Mouse (Mus musculus) liver, embryonic 16.5 days (tissue): ENCODE measurements around the gene Eral1. TPM values are rescaled to one million over a fixed set of nuclear protein-coding genes. Genes with fewer than 3 reads are reported as not detected.
A peak's percentile ranks its signal among the peaks of the same experiment; 100 is the strongest.

ENCODE experiments used
- ATAC-seq: fragments of 200-750 bp; cut with Nextera tagmentation; 2 replicates; pipeline ENCODE4 v1.8.0; 2017; ENCODE audit warnings: low read depth, mild to moderate bottlenecking, moderate number of reproducible peaks, moderate library complexity
- H3K27ac ChIP-seq: fragments of 300-500 bp; sonication (generic); 2 replicates; pipeline ENCODE4 v1.5.1; 2014; ENCODE audit warnings: mild to moderate bottlenecking, low read length
- H3K27me3 ChIP-seq: fragments of 300-500 bp; sonication (generic); 2 replicates; pipeline ENCODE4 v1.6.1; 2014; ENCODE audit warnings: low read depth, low read length, mixed read lengths; ENCODE audit not compliant: control insufficient read depth, insufficient read depth
- H3K36me3 ChIP-seq: fragments of 300-500 bp; sonication (generic); 2 replicates; pipeline ENCODE4 v1.6.1; 2014; ENCODE audit warnings: mild to moderate bottlenecking; ENCODE audit not compliant: control insufficient read depth, insufficient read depth
- H3K4me1 ChIP-seq: fragments of 300-500 bp; sonication (generic); 2 replicates; pipeline ENCODE4 v1.6.1; 2014; ENCODE audit warnings: low read depth, low read length, mixed read lengths; ENCODE audit not compliant: control insufficient read depth
- H3K4me2 ChIP-seq: fragments of 300-500 bp; sonication (generic); 2 replicates; pipeline ENCODE4 v1.6.1; 2014; ENCODE audit warnings: low read depth, low read length, mixed read lengths
- H3K4me3 ChIP-seq: fragments of 300-500 bp; sonication (generic); 2 replicates; pipeline ENCODE4 v1.5.1; 2014; ENCODE audit warnings: low read depth, mild to moderate bottlenecking, low read length
- H3K9ac ChIP-seq: fragments of 300-500 bp; sonication (generic); 2 replicates; pipeline ENCODE4 v1.6.1; 2014; ENCODE audit warnings: low read depth, low read length
- H3K9me3 ChIP-seq: fragments of 300-500 bp; sonication (generic); replicated peaks from 2 replicates; pipeline ENCODE4 v1.6.1; 2016; ENCODE audit warnings: low read length; ENCODE audit not compliant: control insufficient read depth
- WGBS: fragments of 180-500 bp; shearing (Covaris S2); extraction: QIAGEN DNeasy Blood & Tissue Kit; methylation state at CpG from one replicate; pipeline ENCODE4 v1.1.7; 2014; ENCODE audit not compliant: insufficient replicate concordance; 5-methylcytosine and 5-hydroxymethylcytosine counted together
- polyA plus RNA-seq: library from polyadenylated mRNA; unstranded; fragments of >200 nt; fragmentation: Nextera tagmentation; extraction: Ambion mirVana; gene quantifications from 2 replicates; pipeline ENCODE4 v1.2.1, GENCODE M21; 2015

Gene Eral1
- polyA plus RNA-seq, 1 experiment from 2014 or later = 12.4 TPM

DNA sequence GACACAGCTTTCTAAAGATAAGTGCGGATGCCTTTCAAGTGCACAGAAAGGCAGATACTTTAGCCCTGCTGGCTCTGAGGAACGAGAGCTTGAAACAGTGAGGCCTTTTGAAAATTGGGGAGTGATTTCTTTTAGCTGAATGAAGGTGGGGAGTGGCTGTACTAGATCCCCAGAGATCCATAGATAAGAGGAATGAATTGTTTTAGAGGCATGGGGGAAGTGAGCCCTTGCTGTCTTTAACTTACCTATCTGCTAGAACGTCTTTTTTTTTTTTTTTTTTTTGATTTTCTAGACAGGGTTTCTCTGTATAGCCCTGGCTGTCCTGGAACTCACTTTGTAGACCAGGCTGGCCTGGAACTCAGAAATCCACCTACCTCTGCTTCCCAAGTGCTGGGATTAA is 16.9 kb upstream of the Eral1 start:
- ATAC-seq = no peak
- no peaks in the 10 kb centered on the region for H3K36me3 ChIP-seq
- H3K27ac ChIP-seq = no peak overlapping the region; the same call in 1 of the 2 replicates

DNA sequence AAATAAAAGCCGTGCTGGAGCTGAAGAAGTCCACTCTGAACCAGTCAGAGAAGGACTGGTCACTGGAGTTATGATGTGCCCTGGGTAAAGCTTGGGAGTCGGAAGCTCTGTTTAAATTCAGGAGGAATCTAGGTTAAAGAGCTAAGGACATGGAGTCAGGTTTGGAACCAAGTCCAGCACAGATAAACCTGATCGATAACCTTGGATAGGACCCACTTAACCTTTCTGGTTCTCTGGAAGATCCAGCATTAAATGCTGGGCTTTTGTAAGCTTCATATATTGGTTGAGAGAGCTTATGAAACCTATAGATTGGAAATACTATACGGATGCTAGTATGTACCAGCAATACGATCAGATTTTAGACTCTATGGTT is 14.9 kb upstream of the Eral1 start:
- Histone ChIP-seq H3K4me3 (peak overlapping the region; percentile 73), H3K9ac (peak overlapping the region; percentile 68), H3K4me1 (peaks cover 15% of the 10 kb centered on the region), H3K4me2 (peak overlapping the region; percentile 94), H3K9me3 (no peaks in the 10 kb centered on the region), H3K27me3 (no peaks in the 10 kb centered on the region), H3K36me3 (no peaks in the 10 kb centered on the region), H3K27ac (peak overlapping the region; percentile 18; the same call in 1 of the 2 replicates)
- ATAC-seq = no peak
- 30% methylated on average over 5 of the region's 5 CpGs for WGBS

More for the DNA sequence above, 16.9 kb upstream of the Eral1 start:
- Histone ChIP-seq H3K4me2 (no peak overlapping the region), H3K27me3 (no peaks in the 10 kb centered on the region), H3K9me3 (no peaks in the 10 kb centered on the region), H3K4me1 (peaks cover 15% of the 10 kb centered on the region), H3K9ac (no peak overlapping the region), H3K4me3 (no peak overlapping the region)
- WGBS = 33% methylated on average over 3 of the region's 3 CpGs

DNA sequence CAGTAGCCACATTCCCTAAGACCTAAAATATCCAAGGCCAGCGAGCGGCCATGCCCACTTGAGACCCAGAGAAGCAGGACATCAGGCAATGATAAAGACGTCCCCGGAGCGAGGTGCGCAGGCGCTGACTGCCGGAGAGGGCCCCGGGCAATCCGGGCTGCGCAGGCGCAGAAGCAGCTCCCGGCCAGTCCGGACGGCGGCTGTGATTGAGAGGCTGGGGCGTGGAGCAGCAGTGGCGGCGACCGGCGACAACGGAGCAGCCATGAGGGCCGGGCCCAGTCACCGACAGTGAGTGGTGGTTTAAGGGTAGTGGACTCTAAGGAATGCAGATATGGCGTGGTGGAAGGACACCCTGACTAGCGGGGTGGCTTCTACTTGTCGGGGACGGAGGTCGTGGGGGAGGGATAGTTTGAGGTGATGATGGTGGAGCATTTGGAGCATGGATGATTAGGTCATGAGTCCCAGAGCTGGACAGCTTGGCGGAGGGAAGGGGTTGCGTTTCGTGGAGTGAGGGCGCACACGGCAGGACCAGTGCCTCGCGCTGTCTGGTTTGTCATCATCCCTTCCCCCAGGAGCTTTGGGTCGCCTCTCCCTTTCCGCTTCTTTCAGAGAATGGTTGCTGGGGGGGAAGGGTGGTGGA is 14.4 kb upstream of the Eral1 start, which contains the start of gene Fam222b:
Fam222b (plus strand) TSS at position 157 of the 640 bp plus-strand sequence.
- peaks cover 15% of the 10 kb centered on the region for H3K4me1 ChIP-seq

DNA sequence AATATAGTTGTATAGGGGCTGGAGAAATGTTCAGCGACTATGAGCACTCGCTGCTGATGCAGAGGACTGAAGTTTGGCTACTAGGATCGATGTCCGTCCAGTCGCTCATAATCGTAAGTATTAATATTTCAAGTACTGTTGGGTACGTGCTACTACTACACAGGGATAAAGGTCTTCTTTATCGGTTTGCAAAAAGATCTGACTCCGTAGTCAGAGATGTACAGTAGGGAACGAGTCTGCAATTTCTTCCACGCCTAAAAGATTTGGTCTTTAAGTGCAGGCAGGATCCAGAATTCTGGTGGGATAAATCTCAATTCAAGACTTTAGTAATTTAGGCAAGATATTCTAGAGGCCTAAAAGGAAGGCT is 13.9 kb upstream of the Eral1 start:
- H3K36me3 ChIP-seq = no peaks in the 10 kb centered on the region
- peak overlapping the region; percentile 73 for H3K4me3 ChIP-seq
- 42% methylated on average over 11 of the region's 11 CpGs for WGBS
- peak overlapping the region; percentile 68 for H3K9ac ChIP-seq
- peak overlapping the region; percentile 18; the same call in 1 of the 2 replicates for H3K27ac ChIP-seq
- H3K9me3 ChIP-seq = no peaks in the 10 kb centered on the region
- ATAC-seq = no peak
- H3K4me1 ChIP-seq = peaks cover 15% of the 10 kb centered on the region
- H3K4me2 ChIP-seq = peak overlapping the region; percentile 94
- H3K27me3 ChIP-seq = no peaks in the 10 kb centered on the region

More for the DNA sequence above, 14.4 kb upstream of the Eral1 start, which contains the start of gene Fam222b:
- Histone ChIP-seq H3K4me2 (peak within 1 kb of the TSS; percentile 94), H3K27ac (peak within 1 kb of the TSS; percentile 18), H3K9ac (peak within 1 kb of the TSS; percentile 68), H3K36me3 (no peaks in the 10 kb centered on the region), H3K9me3 (no peaks in the 10 kb centered on the region), H3K27me3 (no peaks in the 10 kb centered on the region), H3K4me3 (peak within 1 kb of the TSS; percentile 73)
- peak; percentile 97 for ATAC-seq
- 0% methylated on average over 38 of the region's 38 CpGs for WGBS

DNA sequence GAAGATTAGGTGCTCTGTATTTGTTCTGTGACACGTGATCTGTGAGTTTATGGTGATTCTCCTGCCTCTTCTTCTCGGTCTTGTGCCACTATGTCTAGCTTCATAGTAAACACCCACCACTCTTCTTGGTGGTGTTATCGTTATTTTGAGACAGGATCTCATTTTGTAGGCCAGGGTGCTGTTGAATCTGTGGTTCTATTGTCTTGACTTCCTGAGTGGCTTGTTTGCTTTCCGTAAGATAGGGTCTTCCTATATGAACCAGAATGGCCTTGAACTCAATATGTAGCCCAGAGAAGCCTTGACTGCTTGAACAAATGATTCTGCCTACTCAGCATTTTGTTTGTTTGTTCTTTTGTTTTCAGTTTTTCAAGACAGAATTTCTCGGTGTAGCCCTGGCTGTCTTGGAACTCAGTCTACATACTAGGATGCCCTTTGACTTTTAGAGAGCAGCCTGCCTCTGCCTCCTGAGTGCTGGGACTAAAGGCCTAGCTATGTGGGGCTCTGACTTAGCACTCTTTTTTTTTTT is 7.6 kb upstream of the Eral1 start:
- H3K4me2 ChIP-seq = no peak overlapping the region
- H3K4me3 ChIP-seq = no peak overlapping the region
- H3K4me1 ChIP-seq = no peaks in the 10 kb centered on the region
- ATAC-seq = peak; percentile 61
- no peaks in the 10 kb centered on the region for H3K27me3 ChIP-seq
- no peaks in the 10 kb centered on the region for H3K9me3 ChIP-seq
- no peak overlapping the region for H3K27ac ChIP-seq
- 57% methylated on average over 5 of the region's 5 CpGs for WGBS
- no peaks in the 10 kb centered on the region for H3K36me3 ChIP-seq
- H3K9ac ChIP-seq = no peak overlapping the region

DNA sequence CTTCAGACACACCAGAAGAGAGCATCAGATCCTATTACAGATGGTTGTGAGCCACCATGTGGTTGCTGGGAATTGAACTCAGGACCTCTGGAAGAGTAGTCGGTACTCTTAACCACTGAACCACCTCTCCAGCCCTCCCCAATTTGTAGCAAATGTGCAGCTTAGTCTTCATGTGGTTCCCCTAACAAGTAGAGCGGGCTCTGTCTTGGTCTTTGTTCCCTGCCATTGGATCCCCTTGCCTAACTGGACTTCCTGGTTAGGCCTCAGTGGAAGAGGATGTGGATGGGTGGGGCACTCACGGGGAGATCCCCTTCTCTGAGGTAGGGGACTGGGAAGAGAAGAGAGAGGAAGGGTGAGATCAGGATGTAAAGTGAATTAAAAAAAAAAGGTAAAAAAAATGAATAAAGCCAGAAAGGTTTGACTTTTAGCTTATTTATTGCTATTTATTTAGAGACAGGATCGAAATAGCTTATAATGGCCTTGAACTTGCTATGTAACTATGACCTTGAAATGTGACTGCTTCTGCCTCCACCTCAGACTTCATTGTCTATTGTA is 6.8 kb upstream of the Eral1 start:
- H3K27ac ChIP-seq = no peak overlapping the region
- H3K27me3 ChIP-seq = no peaks in the 10 kb centered on the region
- H3K4me3 ChIP-seq = no peak overlapping the region
- no peaks in the 10 kb centered on the region for H3K9me3 ChIP-seq
- 63% methylated on average over 4 of the region's 4 CpGs for WGBS
- no peak overlapping the region for H3K9ac ChIP-seq
- H3K4me2 ChIP-seq = no peak overlapping the region
- no peaks in the 10 kb centered on the region for H3K36me3 ChIP-seq
- ATAC-seq = no peak
- H3K4me1 ChIP-seq = no peaks in the 10 kb centered on the region

DNA sequence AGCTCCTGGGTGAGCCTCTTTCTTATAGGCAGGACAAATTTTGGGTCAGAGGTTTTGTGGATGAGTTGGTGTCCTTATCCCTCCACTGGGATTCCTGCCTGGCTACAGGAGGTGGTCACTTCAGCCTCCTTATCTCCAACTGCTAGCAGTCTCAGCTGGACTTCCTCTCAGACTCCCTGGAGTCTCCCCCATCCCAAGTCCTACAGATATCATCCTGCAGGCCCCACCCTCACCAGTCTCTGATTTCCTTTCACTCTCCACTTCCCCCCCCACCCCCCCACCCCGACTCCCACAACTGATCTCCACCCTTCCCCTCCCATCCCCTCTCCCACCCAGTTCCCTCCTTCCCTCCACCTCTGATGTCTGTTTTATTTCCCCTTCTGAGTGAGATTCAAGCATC is 3.4 kb upstream of the Eral1 start:
- Histone ChIP-seq H3K4me3 (no peak overlapping the region), H3K4me1 (peaks cover 15% of the 10 kb centered on the region), H3K27me3 (no peaks in the 10 kb centered on the region), H3K9ac (no peak overlapping the region), H3K4me2 (no peak overlapping the region), H3K9me3 (no peaks in the 10 kb centered on the region), H3K36me3 (no peaks in the 10 kb centered on the region), H3K27ac (no peak overlapping the region)
- WGBS = 14% methylated on average over 1 of the region's 1 CpGs
- no peak for ATAC-seq

DNA sequence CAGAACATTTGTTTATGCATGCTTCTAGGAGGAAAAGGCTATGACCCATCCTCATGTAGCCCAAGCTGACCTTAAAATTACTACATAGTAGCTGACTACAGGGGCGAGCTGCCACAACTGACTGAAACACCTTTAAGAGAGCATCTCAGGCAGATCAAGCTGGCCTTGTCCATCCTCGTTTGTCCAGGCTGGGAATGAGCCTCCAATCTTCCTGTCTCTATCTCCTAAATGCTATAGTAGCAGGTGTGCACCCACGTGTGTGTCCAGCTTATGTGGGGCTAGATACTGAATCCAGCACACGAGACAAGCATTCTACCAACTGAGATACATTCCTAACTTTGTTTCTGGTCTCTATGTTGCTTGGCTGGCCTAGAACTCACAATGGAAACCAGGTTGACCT is 5.5 kb downstream of the Eral1 start:
- WGBS = 43% methylated on average over 4 of the region's 4 CpGs
- peak overlapping the region; percentile 94 for H3K9ac ChIP-seq

DNA sequence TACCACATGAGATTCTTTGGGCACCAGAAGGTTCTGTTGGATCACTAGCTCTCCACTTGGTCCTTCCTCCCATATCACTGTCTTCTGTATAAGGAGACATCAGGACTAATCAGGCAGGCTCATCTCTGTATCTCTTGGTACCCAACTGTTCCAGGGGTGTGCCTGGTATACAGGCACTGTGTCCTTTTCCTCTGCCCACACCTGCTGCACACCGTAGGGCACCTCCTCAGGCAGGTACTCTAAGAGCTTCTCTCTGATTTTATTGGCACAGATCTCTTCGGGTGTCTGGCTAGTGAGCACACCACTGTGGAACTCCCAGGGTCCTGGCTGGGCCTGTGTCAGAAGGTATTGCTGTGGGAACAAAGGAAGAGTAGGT is 5.9 kb downstream of the Eral1 start:
- H3K9me3 ChIP-seq = no peaks in the 10 kb centered on the region
- WGBS = 34% methylated on average over 2 of the region's 2 CpGs
- H3K4me3 ChIP-seq = peak overlapping the region; percentile 74
- ATAC-seq = peak; percentile 54
- peak overlapping the region; percentile 94 for H3K9ac ChIP-seq
- H3K4me1 ChIP-seq = peaks cover 31% of the 10 kb centered on the region
- peak overlapping the region; percentile 79 for H3K4me2 ChIP-seq
- H3K27me3 ChIP-seq = no peaks in the 10 kb centered on the region
- peaks cover 26% of the 10 kb centered on the region for H3K36me3 ChIP-seq
- H3K27ac ChIP-seq = peak overlapping the region; percentile 100

More for the DNA sequence above, 5.5 kb downstream of the Eral1 start:
- no peaks in the 10 kb centered on the region for H3K27me3 ChIP-seq
- H3K9me3 ChIP-seq = no peaks in the 10 kb centered on the region
- peak overlapping the region; percentile 79 for H3K4me2 ChIP-seq
- peaks cover 34% of the 10 kb centered on the region for H3K4me1 ChIP-seq
- peak overlapping the region; percentile 74 for H3K4me3 ChIP-seq
- H3K36me3 ChIP-seq = peaks cover 26% of the 10 kb centered on the region
- ATAC-seq = no peak
- H3K27ac ChIP-seq = peak overlapping the region; percentile 100
